7 mouse cellular contexts compared by ENCODE assay signal in genomic region chr3:90388726-90389510, GRCm38 (mm10). TPM values are rescaled to one million over a fixed set of nuclear protein-coding genes. Genes with fewer than 3 reads are reported as not detected.
DNase-seq lines count a peak whose midpoint lies in the region; ATAC-seq and TF ChIP-seq lines count a peak whose summit lies in the region.

No protein-coding gene starts in this region.

- TF ChIP-seq POLR2A in cortical plate, adult 2 months (IDR thresholded peaks at IDR 0.05; ENCODE audit: extremely low read depth, insufficient read depth, low read length): no peak

- H3K36me3 ChIP-seq in heart, embryonic 10.5 days: peaks cover 56% of the 10 kb centered on the region

- no peak for TF ChIP-seq CTCF in cortical plate, adult 2 months (IDR thresholded peaks at IDR 0.05; ENCODE audit: extremely low read depth, insufficient read depth, low read length)

- peak; percentile 52 for DNase-seq in thymus, postnatal 4 days
- DNase-seq in thymus, postnatal 0 days (ENCODE audit: low spot score): no peak
- no peak for DNase-seq in heart, embryonic 10.5 days (ENCODE audit: low spot score)
- peak; percentile 78 for DNase-seq in kidney, postnatal 10 days
- DNase-seq in urinary bladder, postnatal 4 days (ENCODE audit: low spot score in 2 of 2): peak; percentile 59 to 65

- WGBS in heart, embryonic 10.5 days: 3% methylated on average over 53 of the region's 53 CpGs

- H3K4me3 ChIP-seq in cortical plate, adult 2 months (ENCODE audit: insufficient read depth, low read length): peak overlapping the region; percentile 44
- H3K4me3 ChIP-seq in heart, embryonic 10.5 days: peak overlapping the region; percentile 68

- no peak overlapping the region for H3K27ac ChIP-seq in cortical plate, adult 2 months (ENCODE audit: insufficient read depth, low read length)
- H3K27ac ChIP-seq in heart, embryonic 10.5 days: peak overlapping the region; percentile 85

- ATAC-seq in megakaryocyte, adult 5-6 weeks (ENCODE audit: poor library complexity, severe bottlenecking): peak; percentile 20; the same call in 1 of the 2 replicates

- no peaks in the 10 kb centered on the region for H3K27me3 ChIP-seq in heart, embryonic 10.5 days (ENCODE audit: insufficient read depth, poor library complexity, severe bottlenecking)

- H3K9me3 ChIP-seq in heart, embryonic 10.5 days: no peaks in the 10 kb centered on the region

- H3K4me1 ChIP-seq in cortical plate, adult 2 months (ENCODE audit: control insufficient read depth, insufficient read depth, low read length): no peaks in the 10 kb centered on the region
- H3K4me1 ChIP-seq in heart, embryonic 10.5 days: peaks cover 57% of the 10 kb centered on the region

RNA-seq across cellular contexts. Expression of gene Slc27a3, which starts 0.8 kb away (rescaled TPM):
- polyA plus RNA-seq in thymus, postnatal 0 days (2015; fragmentation: Nextera tagmentation; extraction: Ambion mirVana): 5.2 and 5.7 TPM in 2 replicates
- 6.8 and 9.4 TPM in 2 replicates for polyA plus RNA-seq in cortical plate, adult 2 months (2012; rRNA removed)
- 12.6 and 19.9 TPM in 2 replicates for polyA plus RNA-seq in heart, embryonic 10.5 days (2016; fragmentation: Nextera tagmentation; extraction: Ambion mirVana)
- total RNA-seq in megakaryocyte, adult 5-6 weeks (2015): 0.21 and 0.33 TPM in 2 replicates
- total RNA-seq in megakaryocyte, adult 5-6 weeks (2017): 1.1 and 3.0 TPM in 2 replicates

RNA-seq across cellular contexts. Expression of gene Ints3, which starts 44.5 kb away (rescaled TPM):
- 14.5 and 15.7 TPM in 2 replicates for polyA plus RNA-seq in thymus, postnatal 0 days (2015; fragmentation: Nextera tagmentation; extraction: Ambion mirVana)
- 44.8 and 46.1 TPM in 2 replicates for polyA plus RNA-seq in cortical plate, adult 2 months (2012; rRNA removed)
- 31.0 and 36.7 TPM in 2 replicates for polyA plus RNA-seq in heart, embryonic 10.5 days (2016; fragmentation: Nextera tagmentation; extraction: Ambion mirVana)
- total RNA-seq in megakaryocyte, adult 5-6 weeks (2015): 13.7 and 14.7 TPM in 2 replicates
- total RNA-seq in megakaryocyte, adult 5-6 weeks (2017): 14.9 and 20.5 TPM in 2 replicates

Comparison
In these comparisons a context has a peak if more than half of its experiments do, and no peak if none do; other contexts are left out.
1. DNase-seq: peak in thymus, postnatal 4 days (single experiment), kidney, postnatal 10 days (single experiment) and urinary bladder, postnatal 4 days (2 of 2); none in thymus, postnatal 0 days (single experiment) and heart, embryonic 10.5 days (single experiment).